Mouse (Mus musculus): Measurements from ENCODE around the gene Mtx2.

Mtx2 gene

GRCm38 (mm10) chr2:74912031-74912430, 86.4 kb downstream of the Mtx2 start:
- in situ Hi-C loops (cut with MboI; ENCODE audit: unreplicated experiment in 2 of 2): no loop called here

- in situ Hi-C loops (cut with MboI; ENCODE audit: unreplicated experiment in 2 of 2): no loop called here
Observed at GRCm38 (mm10) chr2:74917880-74918537, 92.4 kb downstream of the Mtx2 start.

GRCm38 (mm10) chr2:74925968-74926814, 100.6 kb downstream of the Mtx2 start:
- in situ Hi-C loops (cut with MboI; ENCODE audit: unreplicated experiment in 2 of 2): no loop called here

All from v-Abl transformed pro-B cells (cell line).